Mouse (Mus musculus): ENCODE data around the gene Hoxb8. TPM values are rescaled to one million over a fixed set of nuclear protein-coding genes. Genes with fewer than 3 reads are reported as not detected.

Gene Hoxb8
- total RNA-seq, 2 experiments from 2014 or later, result not detected

DNA sequence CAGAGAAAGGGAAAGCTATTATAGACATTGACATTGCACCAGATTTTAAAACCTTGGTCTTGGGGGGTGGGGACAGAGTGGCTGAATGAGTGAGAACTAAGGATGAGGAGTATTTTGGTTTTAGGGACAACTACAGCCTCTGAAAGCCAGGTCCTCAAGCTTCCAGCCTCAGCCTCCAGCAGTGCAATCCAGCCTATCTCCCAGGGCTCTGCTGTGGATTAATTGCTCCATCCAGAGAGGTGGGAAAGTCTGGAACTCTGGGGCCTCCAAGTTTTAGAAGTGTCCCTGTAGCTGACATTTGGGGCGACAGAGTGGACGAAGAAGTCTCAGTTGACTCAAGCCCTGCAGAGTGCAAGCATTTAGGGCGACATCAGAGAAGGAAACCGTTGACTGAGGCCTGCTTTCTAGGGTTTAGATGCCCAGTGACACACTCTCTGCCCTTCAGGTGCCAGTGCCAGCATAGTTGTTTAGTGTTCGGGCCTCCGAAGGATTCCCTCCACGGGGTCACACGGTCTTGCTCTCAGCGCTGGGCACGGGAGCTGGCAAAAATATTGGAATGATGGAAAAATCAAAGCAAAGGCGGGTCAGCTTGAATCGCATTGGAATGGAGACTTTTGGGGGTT, 32.2 kb downstream of the Hoxb8 start:
- no peak for DNase-seq (ENCODE audit: low spot score in 2 of 2)

DNA sequence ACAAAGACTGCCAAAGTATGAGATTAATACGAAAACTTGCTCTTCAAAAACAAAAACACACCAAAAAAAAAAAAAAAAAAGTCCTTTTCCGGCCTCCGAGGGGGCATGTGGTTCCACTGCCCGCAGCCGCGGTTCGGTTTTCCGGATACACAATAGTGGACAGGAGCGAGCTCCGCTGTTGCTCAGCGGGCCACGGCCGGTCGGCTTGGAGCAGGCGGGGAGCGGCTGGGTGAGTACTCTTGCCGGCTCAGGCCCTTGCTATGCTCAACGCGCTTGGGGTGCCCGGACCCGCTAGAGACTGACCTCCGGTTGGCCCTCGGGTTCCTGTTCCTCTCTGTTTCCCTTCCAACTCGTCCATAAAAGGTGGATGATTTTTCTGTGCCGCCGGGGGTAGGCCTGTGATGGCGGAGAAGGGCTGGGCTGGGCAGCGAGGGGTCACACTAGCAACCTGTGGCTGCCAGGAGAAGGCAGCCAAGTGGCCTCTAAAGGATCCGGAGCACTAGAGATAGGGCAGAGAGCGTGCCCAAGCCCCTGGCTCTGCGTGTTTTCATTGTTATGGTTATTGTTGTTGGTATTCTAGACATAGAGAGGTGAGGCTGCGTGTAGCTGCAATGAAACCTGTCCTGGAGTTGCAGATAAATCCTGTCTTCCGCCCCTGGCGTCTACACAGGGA, 33.1 kb downstream of the Hoxb8 start:
- DNase-seq (ENCODE audit: low spot score in 2 of 2), result no peak

GRCm38 (mm10) chr11:96315344-96315681, 33.6 kb downstream of the Hoxb8 start:
- no peak for DNase-seq (ENCODE audit: low spot score in 2 of 2)

GRCm38 (mm10) chr11:96316696-96317607, 35.2 kb downstream of the Hoxb8 start:
- no peak for DNase-seq (ENCODE audit: low spot score in 2 of 2)

- no peak for DNase-seq (ENCODE audit: low spot score in 2 of 2)
These were observed 36.1 kb downstream of the Hoxb8 start, which contains the start of gene Hoxb4 for GRCm38 (mm10) chr11:96317608-96318367. Hoxb4 (plus strand) TSS chr11:96318267.

GRCm38 (mm10) chr11:96318368-96319070, 36.8 kb downstream of the Hoxb8 start:
- no peak for DNase-seq (ENCODE audit: low spot score in 2 of 2)

DNA sequence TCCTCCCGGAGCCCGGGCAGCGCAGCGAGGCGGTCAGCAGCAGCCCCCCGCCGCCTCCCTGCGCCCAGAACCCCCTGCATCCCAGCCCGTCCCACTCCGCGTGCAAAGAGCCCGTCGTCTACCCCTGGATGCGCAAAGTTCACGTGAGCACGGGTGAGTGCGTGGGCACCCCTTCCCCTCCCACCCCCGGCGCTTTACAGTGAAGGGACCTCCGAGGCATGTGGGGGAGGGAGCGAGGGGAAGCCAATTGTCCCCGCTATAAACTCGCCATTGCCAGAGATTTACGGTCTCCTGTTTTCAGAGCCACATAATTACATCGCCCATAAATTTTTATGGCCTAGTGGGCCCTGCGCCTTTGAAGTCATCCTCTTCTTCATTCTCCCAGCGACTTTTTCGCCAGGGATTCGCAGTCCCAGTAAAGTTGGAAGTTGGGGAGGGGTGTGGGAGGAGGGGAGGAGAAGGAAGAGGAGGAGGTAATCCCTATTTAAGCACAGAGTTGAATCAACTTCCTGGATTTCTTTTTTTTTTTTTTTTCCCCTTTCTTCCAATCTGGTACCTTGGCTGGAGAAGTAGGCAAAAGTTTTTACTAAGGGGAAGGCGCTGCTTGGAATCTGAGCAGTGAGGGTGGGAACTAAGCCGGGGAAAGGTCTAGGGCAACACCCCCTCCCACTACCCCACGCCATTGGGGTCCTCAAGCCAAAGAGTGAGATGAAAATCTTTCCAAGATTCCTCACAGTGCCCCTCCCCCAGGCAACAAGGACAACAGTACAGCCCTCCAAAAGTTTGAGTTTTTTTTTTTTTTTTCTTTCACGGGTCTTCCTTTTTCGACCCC, 37.6 kb downstream of the Hoxb8 start:
- DNase-seq (ENCODE audit: low spot score in 2 of 2), result no peak

- DNase-seq (ENCODE audit: low spot score in 2 of 2), result no peak
These were observed 38.2 kb downstream of the Hoxb8 start for GRCm38 (mm10) chr11:96319910-96320309.

- no peak for DNase-seq (ENCODE audit: low spot score in 2 of 2)
These were observed 39.0 kb downstream of the Hoxb8 start for GRCm38 (mm10) chr11:96320688-96321087.

- DNase-seq (ENCODE audit: low spot score in 2 of 2), result no peak
These were observed 40.1 kb downstream of the Hoxb8 start for GRCm38 (mm10) chr11:96321846-96322245.

DNA sequence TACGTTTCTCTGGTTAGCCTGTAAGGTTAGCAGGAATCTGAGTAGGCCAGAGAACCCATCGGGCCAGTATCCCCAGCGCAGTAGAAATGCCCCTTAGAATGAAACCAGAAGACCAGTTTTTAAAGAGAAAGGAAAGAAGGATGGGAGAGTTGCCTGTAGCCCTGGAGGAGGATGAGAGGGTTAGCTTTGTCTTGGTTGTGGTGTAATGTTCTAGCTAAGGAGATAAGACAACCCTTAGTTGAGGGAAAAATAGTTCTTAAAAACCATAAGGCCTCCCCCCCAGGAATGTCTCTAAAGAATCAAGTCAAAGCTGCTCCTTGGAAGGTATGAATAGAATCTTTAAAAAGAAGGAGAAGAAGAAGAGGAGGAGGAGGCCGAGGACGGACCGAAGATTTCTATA, 41.0 kb downstream of the Hoxb8 start:
- DNase-seq (ENCODE audit: low spot score in 2 of 2), result no peak

- no peak for DNase-seq (ENCODE audit: low spot score in 2 of 2)
These were observed 41.4 kb downstream of the Hoxb8 start, which contains the start of gene Hoxb3 for GRCm38 (mm10) chr11:96323154-96323553. Hoxb3 (plus strand) TSS chr11:96323326.

DNA sequence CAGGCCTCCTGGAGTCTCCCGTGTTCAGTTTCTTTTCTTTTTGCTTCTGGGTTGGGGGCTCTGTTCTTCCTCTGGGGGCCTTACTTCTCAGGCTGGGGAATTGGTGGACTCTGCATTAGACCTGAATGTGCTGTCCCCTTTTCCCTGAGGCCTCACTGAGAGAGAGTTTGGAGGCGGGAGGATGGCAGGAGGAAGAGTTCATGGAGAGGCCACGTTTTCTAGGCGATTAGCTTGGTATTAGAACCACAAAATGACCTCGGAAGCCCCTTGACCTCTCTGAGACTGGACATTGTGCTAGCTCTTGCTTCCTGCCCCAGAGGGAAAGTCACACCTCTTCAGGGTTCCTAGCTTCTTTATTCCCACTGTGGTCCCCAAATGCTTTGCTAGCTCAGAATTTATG, 42.4 kb downstream of the Hoxb8 start:
- DNase-seq (ENCODE audit: low spot score in 2 of 2), result no peak

DNA sequence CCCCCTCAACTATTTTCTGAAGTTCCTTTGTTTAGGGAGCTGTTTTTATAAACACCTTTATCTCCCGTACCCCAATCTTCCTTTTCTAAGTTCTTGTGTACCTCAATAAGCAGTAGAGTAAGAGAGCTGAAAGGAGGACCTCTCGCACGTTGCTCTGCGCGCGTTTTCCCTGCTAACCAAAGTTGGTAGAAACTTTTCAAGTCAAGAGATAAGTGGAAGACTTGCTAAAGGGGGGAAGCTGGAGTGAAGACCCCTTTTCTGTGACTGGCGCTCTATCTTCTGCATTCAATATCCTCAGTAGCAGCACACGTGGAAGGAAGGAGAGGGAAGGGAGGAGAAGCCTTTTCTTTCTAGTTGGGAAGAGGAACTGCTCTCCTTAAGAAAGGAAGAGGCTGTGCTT, 43.3 kb downstream of the Hoxb8 start:
- DNase-seq (ENCODE audit: low spot score in 2 of 2), result no peak

DNA sequence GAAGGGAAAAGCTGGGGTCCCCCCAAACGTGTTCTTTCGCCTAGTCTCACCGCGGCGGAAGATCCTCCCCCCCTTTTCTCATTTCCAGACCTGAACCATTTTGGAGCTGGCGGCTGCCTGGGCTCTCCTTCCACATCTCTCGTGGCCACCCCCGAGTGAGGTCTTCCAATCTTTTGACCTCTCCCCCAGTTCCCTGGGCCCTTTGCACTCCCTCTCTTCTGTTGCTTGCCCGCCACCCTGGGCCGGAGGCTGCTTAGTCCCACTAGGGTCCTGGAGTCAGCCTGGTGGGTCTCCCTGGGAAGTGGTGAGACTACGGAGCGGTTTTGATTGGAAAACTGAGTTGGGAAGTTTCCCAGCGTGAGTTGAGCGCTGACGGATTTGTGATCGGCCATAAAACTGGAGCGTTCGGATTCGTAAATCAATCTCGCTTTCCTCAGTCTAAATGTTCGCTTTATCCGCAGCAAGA, 44.1 kb downstream of the Hoxb8 start:
- DNase-seq (ENCODE audit: low spot score in 2 of 2), result no peak

DNA sequence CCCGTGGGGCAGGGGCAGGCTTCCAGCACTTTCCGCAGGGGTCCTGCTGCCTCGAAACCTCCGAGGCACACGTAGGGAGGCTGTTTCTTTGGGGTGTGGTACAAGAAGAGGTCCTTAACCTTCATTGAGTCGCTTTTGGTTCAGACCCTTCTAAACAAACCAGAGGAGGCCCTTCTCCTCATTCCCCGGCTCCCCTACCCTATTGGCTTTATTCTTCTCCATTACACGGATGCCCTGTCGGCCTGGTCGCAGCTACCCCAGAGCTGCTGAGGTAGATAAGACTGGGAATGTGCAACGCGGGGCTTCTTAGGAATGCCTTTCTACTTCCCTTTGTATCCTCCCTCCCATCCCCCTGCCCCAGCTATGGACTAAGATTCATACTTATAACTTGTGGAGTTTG, 45.0 kb downstream of the Hoxb8 start:
- no peak for DNase-seq (ENCODE audit: low spot score in 2 of 2)

GRCm38 (mm10) chr11:96327122-96327521, 45.4 kb downstream of the Hoxb8 start:
- DNase-seq (ENCODE audit: low spot score in 2 of 2), result no peak

- DNase-seq (ENCODE audit: low spot score in 2 of 2), result no peak
These were observed 46.0 kb downstream of the Hoxb8 start for GRCm38 (mm10) chr11:96327750-96328149.

DNA sequence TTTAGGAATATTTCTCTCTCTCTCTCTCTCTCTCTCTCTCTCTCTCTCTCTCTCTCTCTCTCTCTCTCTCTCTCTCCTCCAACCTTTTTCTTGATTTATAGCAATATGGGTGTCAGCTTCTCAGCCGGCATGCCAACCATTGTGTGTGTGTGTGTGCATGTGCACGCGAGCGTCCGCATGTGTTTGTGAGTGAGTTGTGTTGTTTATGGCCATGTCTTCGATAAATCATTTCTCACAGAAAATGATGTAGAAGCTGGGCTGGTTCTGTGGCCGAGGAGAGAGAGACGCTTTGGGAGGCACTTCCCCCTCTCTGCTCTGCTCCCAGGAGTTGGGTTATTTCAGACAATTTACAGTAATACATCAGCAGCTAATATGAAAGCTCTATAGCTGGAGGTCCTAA, 46.9 kb downstream of the Hoxb8 start:
- DNase-seq (ENCODE audit: low spot score in 2 of 2), result no peak

DNA sequence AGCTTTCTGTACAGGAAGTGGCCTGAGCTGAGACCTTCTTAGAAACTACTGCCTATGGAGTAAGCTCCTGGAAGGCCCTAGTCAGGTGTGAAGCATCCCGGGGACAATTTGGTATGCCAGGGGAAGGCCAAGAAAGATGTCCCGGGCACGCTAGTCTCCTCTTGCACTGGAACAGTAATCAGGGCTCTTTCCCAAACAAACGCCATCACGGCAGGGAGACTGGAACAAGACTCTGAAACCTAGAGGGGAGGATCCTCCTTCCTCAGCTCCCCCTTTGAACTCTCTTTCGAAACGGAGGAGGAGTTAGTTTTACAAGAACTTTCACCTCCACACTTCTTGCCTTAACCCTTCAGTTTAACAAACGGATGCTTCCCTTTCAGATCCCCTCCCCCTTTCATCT, 50.4 kb downstream of the Hoxb8 start:
- DNase-seq (ENCODE audit: low spot score in 2 of 2), result no peak

Data from layer of hippocampus, postnatal 10 days (tissue).